Mouse (Mus musculus): ENCODE measurements around the gene Clec12a. TPM values are rescaled to one million over a fixed set of nuclear protein-coding genes. Genes with fewer than 3 reads are reported as not detected.

Gene Clec12a
- polyA plus RNA-seq, 1 experiment from 2014 or later: 0.88 TPM

Other genes with a start within 250 kb of the Clec12a start
- gene Clec2e, start 241.8 kb upstream of the Clec12a start, polyA plus RNA-seq (2015; fragmentation: Nextera tagmentation; extraction: Ambion mirVana): 16.7 and 21.7 TPM in 2 replicates
- 1.0 and 1.2 TPM in 2 replicates for gene Clec2d, start 162.1 kb upstream of the Clec12a start, polyA plus RNA-seq (2015; fragmentation: Nextera tagmentation; extraction: Ambion mirVana)
- 0.24 and 0.37 TPM in 2 replicates for gene Cd69, start 67.3 kb upstream of the Clec12a start, polyA plus RNA-seq (2015; fragmentation: Nextera tagmentation; extraction: Ambion mirVana)
- gene 4922502D21Rik, start 10.9 kb upstream of the Clec12a start, polyA plus RNA-seq (2015; fragmentation: Nextera tagmentation; extraction: Ambion mirVana): not detected in 2 replicates
- 0.10 and 0.23 TPM in 2 replicates for gene Clec12b, start 43.2 kb downstream of the Clec12a start, polyA plus RNA-seq (2015; fragmentation: Nextera tagmentation; extraction: Ambion mirVana)
- gene Clec1b, start 54.6 kb downstream of the Clec12a start, polyA plus RNA-seq (2015; fragmentation: Nextera tagmentation; extraction: Ambion mirVana): 0.76 and 0.89 TPM in 2 replicates
- gene Clec9a, start 66.2 kb downstream of the Clec12a start, polyA plus RNA-seq (2015; fragmentation: Nextera tagmentation; extraction: Ambion mirVana): 0.09 and 0.15 TPM in 2 replicates
- gene Clec1a, start 109.3 kb downstream of the Clec12a start, polyA plus RNA-seq (2015; fragmentation: Nextera tagmentation; extraction: Ambion mirVana): 3.6 and 3.8 TPM in 2 replicates
- gene Olr1, start 164.5 kb downstream of the Clec12a start, polyA plus RNA-seq (2015; fragmentation: Nextera tagmentation; extraction: Ambion mirVana): 0.06 TPM in 1 of 2 replicates, not detected in the other
- 0.11 TPM in 1 of 2 replicates, not detected in the other for gene Tmem52b, start 169.9 kb downstream of the Clec12a start, polyA plus RNA-seq (2015; fragmentation: Nextera tagmentation; extraction: Ambion mirVana)
- gene Gabarapl1, start 190.5 kb downstream of the Clec12a start, polyA plus RNA-seq (2015; fragmentation: Nextera tagmentation; extraction: Ambion mirVana): 37.9 and 38.7 TPM in 2 replicates
- gene Klre1, start 235.2 kb downstream of the Clec12a start, polyA plus RNA-seq (2015; fragmentation: Nextera tagmentation; extraction: Ambion mirVana): not detected in 2 replicates
- 1.6 and 2.4 TPM in 2 replicates for gene Klrd1, start 249.1 kb downstream of the Clec12a start, polyA plus RNA-seq (2015; fragmentation: Nextera tagmentation; extraction: Ambion mirVana)

All from intestine, embryonic 16.5 days (tissue).